Mouse (Mus musculus) left cerebral cortex, adult 8-10 months (tissue): ENCODE results near the gene Flii. TPM values are rescaled to one million over a fixed set of nuclear protein-coding genes. Genes with fewer than 3 reads are reported as not detected.

Experiments used
- microRNA-seq, 2 experiments: library from miRNA; unstranded; fragments of <30 nt; microRNA quantifications; one replicate each; pipeline ENCODE4 v1.2.0; 2022
- total RNA-seq, 4 experiments: library from RNA; stranded (reverse); gene quantifications; 2 replicates each; pipeline ENCODE4 v1.2.4; 2022

The Flii gene
- total RNA-seq, 4 experiments from 2014 or later = 61.2 to 73.0 (median 62.4) TPM

Small RNAs within 50 kb of the gene (microRNA-seq; reads per million reads assigned to microRNA genes)
- 1.1 to 1.5 reads per million in 2 experiments for gene Mir5100

Other genes with a start within 250 kb of the Flii start
- 10 to 100 TPM; 52.7 to 58.2 (median 54.9) TPM for gene Alkbh5, start 190.9 kb downstream of the Flii start, total RNA-seq
- 10 to 100 TPM; 40.0 to 42.3 (median 40.8) TPM for gene Llgl1, start 27.5 kb downstream of the Flii start, total RNA-seq
- gene Mief2, start 1.1 kb upstream of the Flii start, total RNA-seq = 10 to 100 TPM; 18.3 to 24.8 (median 19.8) TPM
- 1 to 10 TPM; 5.4 to 7.2 (median 6.6) TPM for gene Top3a, start 50.1 kb upstream of the Flii start, total RNA-seq
- gene Smcr8, start 50.3 kb upstream of the Flii start, total RNA-seq = 10 to 100 TPM; 31.7 to 35.9 (median 32.7) TPM
- 1 to 10 TPM; 4.0 to 7.1 (median 5.6) TPM for gene Shmt1, start 84.5 kb upstream of the Flii start, total RNA-seq
- gene Dhrs7b, start 103.4 kb upstream of the Flii start, total RNA-seq = 10 to 100 TPM; 27.6 to 30.0 (median 29.5) TPM
- 10 to 100 TPM; 26.7 to 33.3 (median 30.3) TPM for gene Tmem11, start 152.0 kb upstream of the Flii start, total RNA-seq
- gene Natd1, start 187.5 kb upstream of the Flii start, total RNA-seq = 10 to 100 TPM in 3 of 4 experiments, 1 to 10 TPM in 1; 9.6 to 13.4 (median 11.9) TPM
- gene Map2k3, start 204.8 kb upstream of the Flii start, total RNA-seq = 10 to 100 TPM; 12.0 to 18.7 (median 16.3) TPM